Mouse (Mus musculus) right cerebral cortex, adult 18-20 months (tissue): ENCODE data around the gene Habp4.

Experiments
- DNase-seq: peaks from one replicate; pipeline ENCODE4 v3.0.0; 2022; ENCODE audit warnings: mixed read lengths

The Habp4 gene

DNA sequence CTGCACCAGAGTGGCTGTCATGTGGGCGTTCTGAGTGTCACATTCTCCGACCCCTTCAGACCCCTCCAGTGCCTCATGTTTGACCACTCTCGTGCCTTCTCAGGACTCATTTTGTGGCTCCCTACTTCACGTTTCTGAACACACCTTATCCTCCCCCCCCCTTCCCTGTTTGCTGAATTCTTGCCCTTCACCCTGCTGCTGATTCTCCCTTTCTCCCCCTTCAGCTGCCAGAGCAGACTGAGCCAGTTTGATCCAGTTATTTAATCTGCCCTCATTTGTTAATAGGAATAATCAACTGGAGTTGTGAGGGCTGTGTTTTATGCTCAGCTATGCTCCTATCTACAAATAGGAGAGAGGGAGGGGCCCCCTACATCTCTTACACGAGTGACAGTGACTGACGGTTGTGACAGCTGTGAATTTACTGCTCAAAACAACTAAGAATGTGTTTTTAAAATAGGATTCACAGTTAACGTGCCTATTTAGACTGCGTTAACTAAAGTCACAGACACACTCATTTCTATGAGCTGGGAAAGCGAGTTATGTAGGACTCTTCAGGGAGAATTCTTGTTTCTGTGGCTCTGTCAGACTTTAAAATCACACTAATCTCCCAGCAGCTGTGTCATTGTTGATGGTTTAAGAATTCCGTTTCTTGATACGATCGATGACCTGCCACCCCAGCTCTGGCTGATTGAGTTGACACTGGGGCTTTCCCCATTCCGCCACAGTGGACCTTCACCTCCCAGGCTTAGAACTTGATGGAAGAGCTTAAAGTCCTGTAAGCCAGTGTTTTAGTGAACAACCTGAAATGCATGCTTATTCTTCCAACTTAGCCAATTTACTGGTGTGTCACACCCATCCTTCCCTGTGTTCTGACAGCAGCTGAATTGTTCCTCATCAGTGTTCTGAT lies 17.4 kb downstream of the Habp4 start:
- no peak for DNase-seq

DNA sequence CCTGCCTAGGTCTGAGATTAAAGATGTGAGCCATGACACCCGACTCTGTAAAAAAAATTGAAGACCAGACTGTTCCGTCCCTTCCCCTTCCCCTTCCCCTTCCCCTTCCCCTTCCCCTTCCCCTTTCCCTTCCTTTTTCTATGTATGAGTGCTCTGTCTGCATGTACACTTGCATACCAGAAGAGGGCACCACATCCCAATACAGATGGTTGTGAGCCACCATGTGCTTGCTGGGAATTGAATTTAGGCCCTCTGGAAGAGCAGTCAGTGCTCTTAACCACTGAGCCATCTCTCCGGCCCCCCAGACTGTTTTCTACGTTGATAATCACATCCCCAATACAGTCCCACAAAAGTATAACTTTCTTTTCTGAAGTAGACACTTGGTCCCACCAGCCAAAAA lies 18.7 kb downstream of the Habp4 start:
- DNase-seq = no peak

DNA sequence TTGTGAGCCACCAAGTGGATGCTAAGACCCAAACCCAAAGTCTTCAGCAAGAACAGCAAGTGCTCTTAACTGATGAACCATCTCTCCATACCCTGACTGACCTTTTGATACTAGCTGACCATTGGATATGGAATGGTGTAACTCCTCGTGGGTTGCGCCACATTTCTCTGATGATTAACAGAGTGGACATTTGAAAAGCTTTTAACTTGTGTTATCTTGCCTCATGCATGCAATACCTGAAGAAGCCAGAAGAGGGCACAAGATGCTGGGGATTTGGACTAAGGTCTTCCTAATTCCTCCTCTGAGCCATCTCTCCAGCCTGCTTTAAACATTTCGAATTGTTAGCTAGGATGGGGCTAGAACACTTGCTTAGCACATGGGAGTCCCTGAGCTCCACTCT lies 19.3 kb downstream of the Habp4 start:
- DNase-seq = peak; percentile 46

DNA sequence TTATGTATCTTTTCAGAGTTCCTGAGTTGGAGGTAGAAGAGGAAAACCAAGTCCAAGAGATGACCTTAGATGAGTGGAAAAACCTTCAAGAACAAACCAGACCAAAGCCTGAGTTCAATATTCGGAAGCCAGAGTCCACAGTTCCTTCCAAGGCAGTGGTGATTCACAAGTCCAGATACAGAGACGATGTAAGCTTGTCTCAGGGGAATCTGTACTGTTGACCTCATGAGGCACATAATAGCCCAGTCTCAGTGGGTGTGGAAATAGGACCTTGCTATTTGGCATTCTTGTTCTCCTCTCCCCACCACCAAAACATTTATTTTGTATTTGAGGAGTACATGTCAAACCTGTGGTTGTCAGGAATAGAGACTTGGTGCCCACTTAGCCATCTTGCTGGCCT lies 20.5 kb downstream of the Habp4 start:
- DNase-seq = no peak

DNA sequence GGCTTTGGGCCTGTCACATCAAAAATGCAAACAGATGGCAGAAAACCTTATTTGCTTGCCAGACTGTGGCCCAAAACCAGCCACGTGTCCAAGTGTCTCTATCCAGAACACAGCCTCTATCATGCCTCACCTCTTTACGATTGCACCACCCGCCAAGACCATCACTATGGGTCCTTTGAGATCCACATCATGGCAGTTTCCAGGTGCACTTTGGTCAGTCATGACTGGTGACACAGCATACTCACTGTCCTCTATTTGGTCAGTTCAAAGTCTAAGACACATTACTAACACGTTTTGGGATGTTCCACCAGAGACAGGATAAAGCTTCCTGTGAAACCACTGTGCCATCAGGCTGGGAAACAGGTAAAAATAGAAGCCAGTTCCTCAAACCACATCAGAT lies 22.0 kb downstream of the Habp4 start:
- no peak for DNase-seq

DNA sequence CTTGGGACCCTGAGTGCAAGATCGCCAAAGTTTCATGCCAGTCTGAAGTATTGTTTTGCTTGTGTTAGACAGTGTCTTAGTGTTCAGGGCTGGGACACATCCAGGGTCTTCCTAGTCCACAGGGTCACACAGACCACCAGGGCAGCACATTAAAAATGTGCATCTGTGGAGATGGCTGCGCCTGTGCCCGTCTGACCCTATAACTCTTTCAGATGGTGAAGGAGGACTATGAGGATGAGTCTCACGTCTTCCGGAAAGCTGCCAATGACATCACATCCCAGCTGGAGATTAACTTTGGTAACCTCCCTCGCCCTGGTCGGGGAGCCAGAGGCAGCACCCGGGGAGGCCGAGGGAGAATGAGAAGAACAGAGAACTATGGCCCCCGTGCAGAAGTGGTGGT lies 22.7 kb downstream of the Habp4 start:
- no peak for DNase-seq

DNA sequence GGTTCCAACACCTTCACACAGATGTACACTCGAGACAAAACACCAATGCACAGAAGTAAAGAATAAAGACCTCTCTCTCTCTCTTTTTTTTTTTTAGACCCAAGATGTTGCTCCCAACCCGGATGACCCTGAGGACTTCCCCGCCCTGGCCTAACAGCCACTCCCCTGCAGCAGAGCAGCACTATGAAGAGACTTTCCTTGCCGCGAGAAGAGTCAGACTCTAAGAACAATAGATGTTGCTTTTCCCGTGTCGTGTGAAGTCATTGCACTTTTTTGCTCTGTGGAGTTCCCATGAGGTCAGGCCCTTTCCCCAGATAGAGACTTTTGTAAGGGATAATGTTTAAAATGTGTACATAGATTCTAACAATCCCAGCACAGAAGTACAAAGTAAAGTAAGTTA lies 23.6 kb downstream of the Habp4 start:
- no peak for DNase-seq

DNA sequence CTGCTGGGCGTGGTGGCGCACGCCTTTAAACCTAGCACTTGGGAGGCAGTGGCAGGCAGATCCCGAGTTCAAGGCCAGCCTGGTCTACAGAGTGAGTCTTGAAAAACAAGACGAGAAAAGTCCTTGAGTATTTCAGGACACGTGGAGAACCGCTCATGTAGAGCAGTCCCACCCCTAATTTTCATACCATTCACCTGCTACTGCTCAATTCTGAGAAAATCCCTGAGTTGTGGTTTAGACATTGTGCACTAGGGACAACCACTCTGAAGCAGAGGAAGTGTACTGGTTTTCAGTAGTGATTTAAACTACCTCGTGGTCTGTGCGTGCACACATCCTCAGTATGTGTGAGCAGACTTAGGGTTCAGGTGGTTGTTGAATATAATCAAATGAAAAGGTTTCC lies 24.0 kb downstream of the Habp4 start:
- DNase-seq = no peak

DNA sequence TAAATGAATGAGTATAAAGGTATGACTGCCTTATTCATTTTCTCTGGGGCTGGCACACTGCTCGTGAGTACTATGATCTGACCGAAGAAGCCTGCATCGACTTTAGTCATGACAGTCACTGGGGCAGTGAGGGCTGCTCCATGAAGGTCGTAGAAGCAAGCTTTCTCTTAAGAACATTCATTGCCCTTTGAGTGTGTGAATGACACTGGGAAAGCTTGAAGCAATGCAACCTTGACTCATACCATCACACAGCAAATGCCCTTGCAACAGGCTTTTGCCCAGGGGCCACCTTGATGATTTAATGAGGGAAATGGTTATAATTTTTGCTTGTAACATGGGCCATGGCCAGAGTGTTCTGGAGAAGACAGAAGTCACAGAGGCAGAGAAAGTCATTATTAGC lies 24.9 kb downstream of the Habp4 start:
- no peak for DNase-seq

DNA sequence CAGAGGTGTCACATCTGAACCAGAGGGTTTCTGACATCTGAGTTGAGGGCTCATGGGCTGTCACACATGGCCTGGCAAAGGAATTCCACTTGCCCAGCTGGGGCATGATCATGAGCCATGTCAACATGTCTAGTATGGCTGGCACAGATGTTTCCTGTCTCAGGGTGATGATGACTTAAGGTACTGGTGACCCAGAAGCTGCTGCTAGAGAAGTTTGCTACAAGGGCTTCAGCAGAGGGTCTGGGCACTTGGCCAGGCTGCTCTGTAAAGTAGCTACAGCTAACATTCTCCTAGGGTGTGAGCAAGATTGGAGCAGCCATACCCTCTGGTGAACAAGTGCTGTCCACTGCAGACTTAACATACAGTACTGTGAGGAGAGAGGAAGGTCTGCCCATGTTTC lies 25.4 kb downstream of the Habp4 start:
- DNase-seq = no peak

DNA sequence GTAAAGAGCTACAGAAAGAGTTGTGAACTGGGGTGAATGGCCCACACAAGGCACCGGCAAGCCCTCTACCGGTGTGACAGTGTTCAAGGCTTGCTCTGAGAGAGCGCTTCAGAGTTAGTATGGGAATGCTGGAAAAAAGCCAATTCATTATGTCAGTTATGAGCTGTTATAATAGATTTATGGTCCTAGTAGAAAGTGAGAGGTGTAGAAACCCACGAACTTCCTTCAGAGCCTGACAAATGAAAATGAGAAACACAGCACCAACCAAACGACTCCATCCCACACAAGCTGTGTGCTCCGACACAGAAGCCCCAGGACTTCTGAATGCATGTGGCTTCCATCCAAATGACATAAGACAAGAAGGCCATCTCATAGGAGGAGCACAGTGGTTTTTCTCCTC lies 36.3 kb downstream of the Habp4 start:
- no peak for DNase-seq

DNA sequence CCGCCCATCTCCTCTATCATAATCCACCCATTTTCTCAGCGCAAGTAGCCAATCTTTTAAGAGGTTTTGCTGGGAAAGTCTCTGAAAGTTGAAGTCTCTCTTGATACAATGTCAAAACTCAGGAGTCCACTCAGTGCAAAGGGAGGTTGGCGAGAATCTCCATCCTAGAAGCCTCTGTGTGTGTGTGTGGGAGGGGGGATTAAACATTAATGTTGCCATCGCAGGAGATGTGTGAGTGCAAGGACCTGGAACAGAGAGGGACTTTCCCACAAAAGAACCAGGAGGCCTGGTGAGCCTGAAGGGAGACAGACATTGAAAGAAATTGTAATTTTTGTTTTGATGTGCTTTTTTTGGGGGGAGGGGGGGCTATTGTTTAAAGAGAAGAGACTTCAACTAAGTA lies 36.7 kb downstream of the Habp4 start:
- no peak for DNase-seq

DNA sequence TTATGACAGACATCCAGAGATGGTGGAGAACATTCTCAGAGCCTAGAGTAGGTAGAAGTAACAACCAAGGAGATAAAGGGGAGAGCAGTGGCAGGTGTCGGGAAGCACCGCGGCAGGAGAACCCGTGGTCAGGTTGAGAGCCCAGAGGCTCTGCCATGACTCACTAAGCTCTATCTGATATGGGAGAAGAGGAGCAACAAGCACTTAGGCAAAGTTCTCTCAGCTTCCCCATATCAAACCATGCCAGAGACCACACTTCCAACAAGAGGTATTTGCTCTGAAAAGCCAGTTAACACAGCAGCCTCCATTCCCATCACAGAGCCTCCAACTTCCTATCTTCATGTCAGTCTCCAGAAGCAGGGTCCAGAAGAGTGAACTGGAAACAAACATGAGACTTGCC lies 39.3 kb downstream of the Habp4 start:
- DNase-seq = no peak

DNA sequence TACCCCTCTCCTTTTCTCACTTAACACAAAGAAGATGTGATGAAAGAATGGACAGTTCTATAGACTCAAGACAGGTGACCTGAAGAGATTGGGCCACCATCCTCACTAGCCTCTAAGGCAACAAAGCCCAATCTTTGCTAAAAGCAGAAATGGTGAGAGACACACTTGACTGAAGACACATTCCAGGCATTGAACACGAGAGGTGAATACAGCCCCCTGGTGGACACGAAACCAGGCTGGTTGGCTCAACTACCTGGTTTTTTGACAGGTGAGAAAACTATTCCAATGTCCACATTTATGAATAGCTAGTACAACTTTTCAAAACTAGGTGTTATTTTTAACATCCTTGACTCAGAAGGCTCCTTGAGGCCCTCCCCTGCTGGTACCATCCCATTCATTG lies 43.1 kb downstream of the Habp4 start:
- DNase-seq = no peak

DNA sequence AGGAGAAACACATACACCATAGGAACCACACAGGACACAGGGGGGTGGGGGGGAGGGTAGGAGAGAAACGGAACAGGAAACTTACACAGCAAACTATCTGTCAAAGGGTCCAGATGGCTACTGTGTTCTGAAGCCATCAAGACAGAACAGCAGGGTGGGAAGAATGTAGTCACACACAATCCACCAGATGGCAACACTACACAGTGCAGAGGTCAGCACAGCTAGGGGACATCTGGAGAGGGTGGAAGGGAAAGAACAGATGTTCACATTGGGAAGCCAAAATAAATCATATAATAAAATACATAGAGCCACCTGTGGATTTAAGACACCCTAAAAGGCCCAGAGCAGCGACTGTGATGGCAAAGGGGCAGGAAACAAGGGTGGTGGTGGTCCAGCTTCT lies 43.6 kb downstream of the Habp4 start:
- no peak for DNase-seq

DNA sequence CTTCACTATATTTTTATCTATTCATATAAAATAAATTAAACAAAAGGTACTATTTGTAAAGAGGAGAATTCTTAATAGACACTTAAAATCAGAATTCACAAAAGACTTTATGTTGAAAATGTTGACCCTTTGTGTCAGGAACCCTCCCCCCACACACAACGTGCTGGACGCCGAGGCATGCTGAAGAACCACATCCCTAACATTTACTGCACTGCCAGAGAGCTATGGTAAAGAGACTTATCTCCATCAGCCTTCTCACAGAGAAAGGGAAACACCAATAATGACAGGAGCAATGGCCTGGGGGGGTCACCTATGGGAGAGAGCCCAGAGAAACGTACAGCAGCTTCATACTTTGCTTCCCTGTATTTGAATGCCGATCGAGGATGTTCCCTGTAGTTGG lies 46.5 kb downstream of the Habp4 start:
- DNase-seq = no peak

DNA sequence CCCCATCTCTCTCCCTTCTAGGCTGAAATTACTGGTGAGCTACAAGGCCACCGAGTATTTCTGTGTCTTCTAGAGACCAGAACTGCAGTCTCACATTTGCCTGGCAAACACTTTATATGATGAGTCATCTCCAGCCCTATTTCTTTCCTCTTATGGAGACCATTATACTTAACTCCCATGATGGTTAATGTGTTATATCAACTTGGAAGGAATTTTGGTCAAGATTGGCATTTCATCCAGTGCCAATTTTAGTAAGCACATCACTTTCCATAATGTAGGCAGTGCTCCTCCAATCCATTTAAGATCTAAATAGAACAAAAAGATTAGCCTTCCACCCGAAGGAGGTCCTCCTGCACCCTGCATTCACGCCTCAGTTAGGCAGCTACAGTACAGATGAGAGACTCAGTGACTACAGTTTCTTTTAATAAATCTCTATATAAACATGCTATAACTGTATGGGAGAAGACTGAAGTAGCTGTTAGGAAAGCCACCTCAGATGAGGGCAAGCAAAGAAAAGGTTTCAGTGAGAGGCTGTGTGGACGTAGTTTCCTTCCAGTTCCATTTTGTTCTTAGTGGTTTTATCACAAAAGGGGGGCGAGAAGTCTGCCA lies 50.5 kb downstream of the Habp4 start:
- DNase-seq = peak; percentile 7

DNA sequence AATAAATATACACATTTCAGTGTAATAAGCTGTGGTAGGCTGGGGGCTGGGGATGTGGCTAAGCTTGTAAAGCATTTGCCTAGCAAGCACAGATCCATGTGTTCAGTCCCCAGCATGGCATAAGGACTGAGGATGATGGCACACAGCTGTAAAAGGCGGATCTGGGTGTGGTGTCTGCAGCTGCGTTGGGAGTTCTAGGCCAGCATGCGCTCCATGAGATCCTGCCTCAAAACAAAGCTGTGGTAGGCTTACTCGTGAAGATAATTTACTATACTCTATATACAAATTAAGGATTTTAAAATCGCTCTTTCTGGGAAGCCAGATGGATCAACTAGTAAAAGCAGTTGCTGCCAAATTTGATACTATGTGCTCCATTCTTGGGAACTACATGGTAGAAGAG lies 53.3 kb downstream of the Habp4 start:
- DNase-seq = no peak

DNA sequence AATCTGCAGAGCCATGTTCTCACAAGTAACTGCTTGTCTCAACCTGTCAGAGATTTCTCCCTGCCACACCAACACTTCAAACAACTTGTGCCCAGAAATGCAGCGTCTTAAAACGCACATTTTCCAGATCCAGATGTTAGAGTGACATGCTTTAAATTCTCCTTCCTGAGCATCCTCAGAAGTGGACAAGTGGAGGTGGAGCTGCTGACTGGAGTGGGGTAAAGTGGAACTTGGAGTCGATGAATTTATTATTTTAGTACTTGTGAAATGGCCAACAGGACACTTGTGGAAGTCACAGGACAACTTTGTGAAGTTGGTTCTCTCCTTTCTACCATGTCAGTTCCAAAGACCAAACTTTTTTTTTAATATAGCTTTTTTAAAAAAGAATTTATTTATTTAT lies 64.1 kb downstream of the Habp4 start:
- DNase-seq = no peak

DNA sequence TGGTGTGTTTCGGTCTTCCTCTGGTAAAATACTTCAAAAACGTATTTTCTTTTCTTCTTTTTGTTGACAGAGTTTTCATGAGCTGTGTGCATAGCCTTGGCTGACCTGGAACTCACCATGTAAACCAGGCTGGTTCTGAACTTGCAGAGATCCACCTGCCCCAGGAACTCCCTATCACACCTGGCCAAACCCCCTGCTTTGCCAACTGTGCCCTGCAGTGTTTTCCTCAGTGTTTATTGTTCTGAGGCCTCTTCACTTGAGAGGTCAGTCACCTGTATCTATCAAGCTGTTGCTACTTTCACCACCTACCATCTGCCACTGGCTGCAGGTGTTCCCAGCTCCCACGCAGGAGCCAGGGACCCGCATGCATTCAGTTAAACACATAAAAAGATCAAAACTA lies 65.1 kb downstream of the Habp4 start:
- no peak for DNase-seq

DNA sequence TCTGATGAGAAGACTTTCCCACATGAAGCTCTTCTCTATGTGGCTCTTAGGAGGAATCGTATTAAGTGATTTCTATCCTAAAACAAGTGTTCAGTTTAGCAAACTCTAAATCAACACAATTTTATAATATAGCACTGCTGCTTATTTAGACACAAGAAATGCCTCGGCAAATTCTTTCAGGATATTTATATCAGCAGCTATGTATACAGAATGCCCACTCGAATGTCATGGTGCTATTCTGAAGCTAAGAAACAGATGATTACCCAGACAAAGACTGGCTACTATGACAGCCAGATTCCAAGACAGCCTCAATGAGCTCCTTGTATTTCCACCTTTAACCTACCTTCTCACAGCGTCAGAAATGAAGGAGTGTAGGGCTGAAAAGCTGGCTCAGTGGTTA lies 71.5 kb downstream of the Habp4 start:
- DNase-seq = no peak

DNA sequence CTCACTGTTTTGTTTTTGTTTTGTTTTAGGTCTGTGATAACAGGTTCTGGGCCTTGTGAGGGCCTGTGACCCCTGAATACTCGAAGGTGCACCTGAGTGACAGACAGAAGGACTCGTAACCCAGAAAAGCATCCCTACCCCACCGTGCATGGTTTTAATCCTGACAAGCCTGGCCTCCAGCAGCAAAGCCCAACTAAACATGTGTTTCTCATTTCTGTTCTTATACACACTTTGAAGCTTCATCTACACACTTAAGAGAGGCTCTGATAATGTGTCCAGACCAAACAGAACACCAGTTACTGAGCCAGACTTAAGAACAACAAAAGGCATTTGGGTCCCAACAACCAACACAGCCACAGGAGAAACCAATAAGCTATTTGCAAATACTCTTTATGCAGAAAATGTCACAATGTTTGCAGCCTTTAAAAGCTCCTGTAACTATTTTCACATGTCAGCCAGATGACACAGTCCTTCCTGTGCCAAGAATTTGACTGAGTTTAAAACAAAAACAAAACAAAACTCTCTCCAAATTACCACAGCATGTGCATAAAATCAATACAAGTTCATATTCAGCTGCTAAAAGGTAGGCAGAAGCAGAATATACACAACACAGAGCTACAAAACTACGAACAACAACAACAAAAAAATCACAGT lies 73.6 kb downstream of the Habp4 start:
- no peak for DNase-seq

DNA sequence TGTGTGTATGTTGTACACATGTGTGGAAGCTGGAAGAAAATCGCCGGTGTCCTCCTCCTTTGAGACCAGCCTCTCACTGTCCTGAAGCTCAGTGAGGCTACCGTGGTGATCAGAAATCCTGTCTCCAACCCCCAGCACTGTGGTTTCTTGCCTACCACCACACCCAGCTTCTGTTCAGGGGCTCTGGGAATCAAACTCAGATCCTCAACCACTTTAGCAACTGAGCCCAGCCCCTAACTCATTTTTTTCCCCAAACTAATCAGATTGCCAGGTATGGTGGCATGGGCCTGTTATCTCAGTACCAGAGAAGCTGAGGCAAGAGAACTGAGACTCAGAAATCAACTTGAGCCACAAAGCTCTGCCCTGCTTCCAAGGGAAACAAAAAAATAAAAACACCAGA lies 74.2 kb downstream of the Habp4 start:
- no peak for DNase-seq
